Mouse (Mus musculus): ENCODE measurements at regions not wholly inside any gene's neighbourhood (a gene's known extent, or its start where the extent isn't known, plus 50 kb on each side); places are given as distances from the start of the nearest gene placed in this dataset.

DNA sequence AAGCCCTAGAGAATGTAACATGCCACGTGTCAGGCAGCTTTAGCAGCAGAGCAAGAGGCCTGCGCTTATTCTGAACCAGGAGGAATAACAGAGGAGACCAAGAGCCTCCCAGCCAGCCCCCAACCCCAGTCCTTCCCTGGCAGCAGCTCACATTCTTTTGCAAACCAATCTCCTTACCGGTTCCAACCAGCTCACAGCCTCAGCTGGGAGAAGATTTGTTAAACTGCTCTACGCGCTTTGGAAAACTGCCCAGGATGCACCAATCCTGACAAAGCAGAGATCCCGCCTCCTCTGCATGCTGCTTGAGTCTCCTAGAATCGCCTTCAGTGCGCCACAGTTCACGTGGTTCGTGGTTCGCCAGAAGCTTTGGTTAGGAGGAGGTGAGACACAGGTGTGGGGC is 51.8 kb downstream of the Gm9376 start:
- DNase-seq (ENCODE audit: low spot score in 2 of 2): no peak

DNA sequence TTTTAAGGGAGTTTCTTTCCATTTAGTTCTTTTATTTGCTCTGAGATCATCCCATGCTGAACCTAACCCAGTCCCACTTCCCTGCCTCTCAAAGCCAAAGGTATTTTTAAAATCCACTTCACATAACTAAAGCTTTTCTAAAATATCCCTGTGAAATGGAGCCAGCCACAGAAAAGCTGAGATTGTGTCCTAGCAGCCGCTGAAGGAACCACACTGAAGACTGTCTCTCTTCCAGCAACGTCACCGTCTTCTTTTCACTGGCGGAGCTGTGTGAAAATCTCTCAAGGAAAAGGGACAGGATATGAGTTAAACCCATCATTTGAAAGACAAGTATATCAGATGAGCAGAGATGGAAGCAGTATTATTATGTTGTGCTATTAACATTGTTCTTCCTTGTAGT is 53.3 kb downstream of the Gm9376 start:
- no peak for DNase-seq (ENCODE audit: low spot score in 2 of 2)

DNA sequence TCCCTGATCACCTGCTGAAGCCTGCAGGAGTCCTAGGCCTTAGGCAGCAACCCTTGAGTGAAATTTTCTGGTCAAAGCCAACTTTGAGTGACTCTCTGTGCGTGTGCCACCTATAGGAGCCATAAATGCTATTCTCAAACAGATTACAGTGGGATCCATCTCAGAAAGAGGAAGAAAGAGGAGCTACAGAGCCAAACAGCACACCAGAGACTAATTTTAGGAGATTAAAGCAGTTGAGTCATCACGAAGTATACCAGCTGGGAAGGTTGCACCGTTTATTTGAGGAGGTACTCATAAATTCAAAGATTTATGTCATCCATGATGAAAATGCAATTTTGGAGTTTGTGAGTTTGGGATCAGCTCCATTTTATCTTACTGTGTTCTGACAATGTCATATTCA is 54.3 kb downstream of the Gm9376 start:
- no peak for DNase-seq (ENCODE audit: low spot score in 2 of 2)

DNA sequence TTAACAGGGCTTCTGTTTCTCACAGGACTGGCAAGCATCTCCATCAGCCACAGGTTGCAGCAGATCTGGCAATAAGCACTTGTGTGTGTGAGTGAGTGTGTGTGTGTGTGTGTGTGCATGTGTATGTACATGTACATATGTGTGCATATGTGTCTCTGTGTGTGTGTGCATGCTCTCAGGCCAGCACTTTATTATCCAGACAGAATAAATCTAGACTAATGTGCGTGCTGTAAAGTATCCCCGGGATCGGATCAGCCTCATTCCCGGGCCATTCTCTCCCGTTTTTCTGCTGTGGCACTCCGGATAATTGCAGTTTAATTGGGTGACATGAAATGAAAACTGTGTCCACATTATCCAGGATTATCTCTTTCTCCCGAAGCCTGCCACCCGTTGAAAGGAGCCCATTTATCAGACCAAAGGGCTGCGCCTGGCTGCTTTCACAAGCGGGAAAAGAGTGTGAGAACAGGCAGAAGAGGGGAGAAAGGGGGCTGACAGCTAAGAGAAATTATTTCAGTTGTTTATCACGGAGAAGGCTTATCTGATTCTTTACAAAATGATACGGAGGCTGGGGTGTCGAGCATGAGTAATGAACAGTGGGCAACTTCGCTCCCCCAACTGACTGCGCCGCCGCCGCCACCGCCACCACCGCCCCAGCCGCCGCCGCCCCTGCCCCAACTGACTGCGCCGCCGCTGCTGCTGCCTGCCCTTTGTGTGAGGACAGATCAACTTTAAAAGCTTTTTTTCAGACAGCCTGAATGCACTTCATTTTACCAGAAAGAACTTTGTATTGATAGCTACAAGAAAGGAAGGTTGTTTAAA is 55.5 kb downstream of the Gm9376 start:
- no peak for DNase-seq (ENCODE audit: low spot score in 2 of 2)

DNA sequence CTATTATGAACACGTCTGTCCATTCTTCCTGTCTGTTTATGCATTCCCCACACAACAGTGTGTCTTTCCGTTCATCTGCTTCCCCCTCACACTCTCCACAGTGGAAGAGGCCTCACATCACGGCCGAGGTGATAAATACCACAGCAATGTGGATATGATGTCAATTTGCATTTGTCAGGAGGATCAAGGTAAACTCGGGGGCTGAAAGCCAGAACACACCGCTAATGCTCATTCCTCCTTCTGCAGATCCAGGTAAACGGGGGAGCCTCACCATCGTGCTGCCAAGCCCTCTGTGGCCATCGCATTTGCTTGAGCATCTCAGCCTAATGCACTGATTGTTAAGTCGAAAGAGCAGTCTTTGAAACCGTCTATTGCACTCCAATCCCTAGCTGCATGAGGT is 56.1 kb downstream of the Gm9376 start:
- DNase-seq (ENCODE audit: low spot score in 2 of 2): no peak

DNA sequence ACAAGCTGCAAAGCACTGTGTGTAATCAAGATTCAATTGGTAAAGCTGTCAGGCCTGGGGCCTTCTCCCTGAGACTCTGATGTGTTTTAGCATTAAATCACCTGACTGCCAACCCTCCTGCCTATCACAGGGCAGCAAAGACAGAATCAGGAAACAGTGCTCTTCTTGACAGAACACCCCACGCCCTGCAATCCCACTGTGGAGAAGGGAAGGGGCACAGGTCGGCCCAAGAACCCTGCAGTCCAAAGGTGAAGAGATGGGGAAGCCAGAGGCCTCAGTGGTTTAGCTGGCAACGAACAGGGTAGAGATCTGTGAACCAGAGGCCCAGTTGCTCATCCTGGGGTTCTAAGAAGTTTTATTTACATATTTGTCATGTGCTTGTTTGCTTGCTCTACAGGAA is 71.3 kb downstream of the Gm9376 start:
- no peak for DNase-seq (ENCODE audit: low spot score in 2 of 2)

DNA sequence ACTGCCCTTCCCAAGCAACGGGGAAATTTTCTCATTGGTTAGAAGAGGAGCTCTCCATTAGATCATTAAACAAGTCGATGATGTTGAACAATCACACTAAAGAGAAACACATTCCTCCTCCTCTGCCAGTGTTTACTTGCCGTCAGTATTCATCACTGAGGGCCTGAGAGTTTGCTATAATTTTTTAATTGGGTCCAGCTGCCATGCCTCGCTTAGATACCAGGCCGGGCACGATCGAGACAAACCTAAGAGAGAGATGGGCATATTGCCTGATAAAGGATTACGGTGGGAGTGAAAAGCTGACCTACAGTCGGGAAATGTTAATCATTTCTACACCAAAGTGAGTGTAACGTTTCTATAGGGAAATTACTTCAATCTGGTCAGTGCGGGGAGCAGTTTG is 96.2 kb downstream of the Gm9376 start:
- peak in 1 of 2 experiments; percentile 39 for DNase-seq (ENCODE audit: low spot score in 2 of 2)

DNA sequence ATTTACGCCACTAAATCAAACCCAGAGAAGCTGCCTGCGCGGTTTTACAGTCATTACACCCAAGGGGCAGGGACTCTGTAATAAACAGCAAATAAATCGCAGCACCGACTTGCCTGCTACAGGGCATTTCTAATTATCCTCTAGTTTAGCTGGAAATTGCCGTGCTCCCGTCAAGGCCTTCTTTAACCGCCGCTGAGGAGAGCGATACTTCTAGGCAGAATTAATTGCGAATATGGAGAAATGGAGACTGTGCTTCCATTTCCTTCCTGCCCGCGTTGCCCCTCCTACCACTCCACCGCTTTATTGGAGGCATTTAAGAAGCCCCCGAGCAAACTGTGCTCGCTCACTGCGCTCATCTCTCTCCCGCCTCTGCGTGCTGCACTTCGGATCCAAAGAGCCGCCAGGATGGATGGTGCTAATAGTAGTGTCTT is 96.6 kb downstream of the Gm9376 start:
- DNase-seq (ENCODE audit: low spot score in 2 of 2): peak in 1 of 2 experiments; percentile 41

GRCm38 (mm10) chr14:118366522-118366921 is 99.8 kb downstream of the Gm9376 start:
- no peak for DNase-seq (ENCODE audit: low spot score in 2 of 2)

DNA sequence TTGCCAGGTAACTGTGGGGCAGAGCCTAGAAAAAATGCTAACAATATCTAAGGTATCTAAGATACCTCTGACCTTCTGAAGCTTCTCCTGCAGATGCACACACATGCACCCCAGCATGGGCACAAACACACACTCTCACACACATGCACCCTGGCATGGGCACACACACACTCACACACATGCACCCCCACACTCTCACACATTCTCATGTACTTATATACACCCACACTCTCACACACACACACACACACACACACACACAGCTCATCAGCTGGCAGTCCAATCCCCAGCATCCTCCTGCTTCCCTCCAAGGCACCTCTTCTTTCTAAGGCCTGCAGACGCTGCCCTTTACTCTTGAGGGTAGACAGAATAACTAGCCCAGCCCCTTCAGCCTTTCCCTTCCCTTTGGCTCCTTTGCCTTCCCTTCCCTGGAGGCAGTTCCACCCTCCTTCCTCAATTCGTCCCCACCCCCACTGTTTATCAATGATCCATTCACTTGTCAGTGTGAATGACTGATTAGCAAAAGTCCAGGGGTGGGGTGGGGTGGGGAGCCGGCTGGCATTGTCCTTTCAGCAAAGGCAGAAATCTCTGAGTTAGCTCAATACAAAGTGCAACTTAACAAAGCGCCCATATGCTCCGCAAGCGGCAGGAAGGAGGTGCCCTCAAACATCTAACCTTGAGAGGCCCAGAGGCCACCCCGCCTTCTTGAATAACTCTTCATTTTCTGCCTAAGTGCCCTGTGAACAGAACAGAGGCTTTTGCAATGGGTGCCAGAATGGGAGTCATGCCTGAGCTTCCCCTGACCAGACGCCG is 102.1 kb downstream of the Gm9376 start:
- peak in 1 of 2 experiments; percentile 52 for DNase-seq (ENCODE audit: low spot score in 2 of 2)

DNA sequence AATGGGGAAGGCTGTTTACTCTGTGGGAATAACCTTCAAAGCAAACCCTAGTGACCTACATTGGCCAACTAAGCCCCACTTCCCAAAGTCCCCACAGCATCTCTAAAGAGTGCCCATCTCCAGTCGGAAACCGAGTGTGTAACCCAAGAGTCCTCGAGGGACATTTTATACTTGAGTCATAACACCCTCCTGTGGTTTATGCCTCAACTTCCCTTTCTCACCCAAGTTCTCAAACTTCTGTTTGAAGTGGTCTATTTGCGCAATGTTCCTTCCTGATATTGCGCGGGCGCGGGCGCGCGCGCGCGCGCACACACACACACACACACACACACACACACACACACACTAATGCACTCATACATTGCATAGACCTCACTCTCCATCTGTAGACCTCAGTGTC is 104.6 kb downstream of the Gm9376 start:
- no peak for DNase-seq (ENCODE audit: low spot score in 2 of 2)

DNA sequence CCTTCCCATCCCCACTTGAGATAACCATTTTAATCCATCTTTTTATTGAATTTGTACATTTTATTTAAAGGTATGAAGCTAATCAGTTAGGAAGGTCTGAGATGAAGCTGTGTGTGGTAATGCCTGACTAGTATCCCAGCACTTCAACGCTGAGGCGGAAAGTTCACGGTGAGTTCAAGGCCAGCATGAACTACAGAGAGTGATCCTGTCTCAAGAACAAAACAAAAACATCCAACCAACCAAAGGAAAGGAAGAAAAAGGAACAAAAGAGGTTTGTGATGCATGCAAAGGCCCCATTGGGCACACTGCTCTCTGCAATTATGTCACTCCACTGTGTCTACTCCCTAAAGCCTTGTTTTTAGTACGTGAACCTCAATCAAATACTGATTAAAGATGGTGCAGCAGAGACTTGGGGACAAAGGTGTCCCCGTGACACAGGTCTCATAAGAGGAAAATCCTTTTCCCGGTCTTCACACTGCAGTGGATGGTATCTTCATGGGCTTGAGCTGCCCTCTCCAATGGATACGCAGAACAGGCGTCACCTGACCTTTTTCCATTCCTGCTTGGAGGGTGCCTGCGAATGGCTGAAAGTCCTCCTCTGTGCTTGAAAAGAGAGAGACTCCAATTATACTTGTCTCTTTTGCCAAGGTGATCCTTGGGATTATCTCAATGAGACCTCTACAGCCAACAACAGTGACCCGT is 108.2 kb downstream of the Gm9376 start:
- peak in 1 of 2 experiments; percentile 45 for DNase-seq (ENCODE audit: low spot score in 2 of 2)

DNA sequence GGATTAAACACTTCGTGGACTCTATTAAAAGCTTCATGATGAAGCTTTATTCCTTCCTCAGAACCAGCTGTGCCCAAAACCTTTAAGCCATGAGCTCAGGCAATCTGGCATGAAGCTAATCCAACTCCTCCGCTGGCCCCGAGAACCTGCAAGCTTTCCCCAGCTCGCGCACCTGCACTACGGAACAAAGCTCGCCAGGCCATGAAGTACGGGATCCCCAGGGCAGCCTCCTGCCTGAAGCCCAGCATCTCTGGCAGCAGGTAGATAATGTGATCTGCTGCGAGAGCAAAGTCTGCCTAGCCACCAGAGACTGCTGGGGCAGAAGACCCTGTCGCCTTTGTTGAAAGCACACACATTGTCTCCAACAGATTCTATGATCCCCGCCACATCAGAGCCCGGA is 108.9 kb downstream of the Gm9376 start:
- peak in 1 of 2 experiments; percentile 57 for DNase-seq (ENCODE audit: low spot score in 2 of 2)

DNA sequence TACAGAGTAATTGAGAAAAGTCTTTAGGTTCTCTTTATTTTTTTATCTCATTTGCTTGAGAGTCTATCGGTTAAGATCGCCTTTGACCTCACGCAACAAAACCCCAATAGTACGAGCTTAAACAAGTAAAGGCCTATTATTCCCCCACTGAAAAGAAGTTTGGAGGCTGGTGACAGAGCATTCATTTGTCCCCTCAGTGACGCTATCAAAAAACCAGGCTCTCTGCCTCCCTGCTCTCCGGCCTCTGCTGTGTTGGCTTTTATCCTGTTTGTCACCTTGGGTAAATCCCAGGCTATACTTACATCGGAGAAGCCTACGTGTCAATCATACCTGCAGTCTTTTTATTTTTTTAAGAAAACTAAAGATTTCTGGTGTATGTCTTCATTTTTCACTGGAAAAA is 112.9 kb downstream of the Gm9376 start:
- no peak for DNase-seq (ENCODE audit: low spot score in 2 of 2)

GRCm38 (mm10) chr14:118385529-118385932 is 118.8 kb downstream of the Gm9376 start:
- DNase-seq (ENCODE audit: low spot score in 2 of 2): no peak

GRCm38 (mm10) chr14:118388061-118388460 is 121.3 kb downstream of the Gm9376 start:
- no peak for DNase-seq (ENCODE audit: low spot score in 2 of 2)

GRCm38 (mm10) chr14:118390790-118391189 is 124.0 kb downstream of the Gm9376 start:
- DNase-seq (ENCODE audit: low spot score in 2 of 2): no peak

DNA sequence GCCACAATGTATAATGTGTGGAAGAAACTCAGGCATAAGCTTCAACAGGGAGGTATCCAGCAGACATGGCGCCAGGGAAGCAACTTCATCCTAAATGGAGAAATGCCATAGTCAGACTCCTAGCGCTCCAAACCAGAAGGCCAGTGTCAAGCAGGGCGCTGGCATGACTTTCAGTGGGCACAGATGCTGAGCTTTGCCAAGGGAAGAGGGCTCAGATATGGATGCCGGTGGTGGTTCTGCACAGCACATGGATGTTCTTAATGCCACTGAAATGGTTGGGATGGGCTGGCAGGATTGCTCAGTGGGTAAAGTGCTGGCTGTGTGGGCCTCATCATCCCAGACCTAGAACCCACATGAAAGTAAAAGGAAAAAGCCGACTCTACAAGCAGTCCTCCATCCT is 124.8 kb downstream of the Gm9376 start:
- no peak for DNase-seq (ENCODE audit: low spot score in 2 of 2)

- no peak for DNase-seq (ENCODE audit: low spot score in 2 of 2)
Observed at GRCm38 (mm10) chr14:118393676-118394075, 126.9 kb downstream of the Gm9376 start.

DNA sequence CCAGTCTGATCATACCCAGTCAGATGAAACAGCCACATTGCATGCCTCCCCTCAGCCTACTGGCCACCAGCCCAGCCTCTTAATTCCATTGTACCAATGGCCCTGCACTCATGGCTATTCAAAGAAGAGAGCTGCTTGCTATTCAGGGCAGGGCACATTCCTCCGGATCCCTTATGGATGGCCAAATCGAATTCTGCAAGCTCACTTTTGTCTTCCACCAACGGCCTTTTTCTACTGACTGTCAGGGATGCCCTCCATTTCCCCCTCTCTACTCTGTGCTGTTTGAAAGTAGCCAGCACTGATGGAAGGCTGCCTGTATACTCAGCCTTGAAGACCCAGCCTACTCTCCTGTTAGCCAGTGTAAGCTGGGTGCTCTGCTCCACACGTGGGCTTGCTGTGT is 147.5 kb downstream of the Gm9376 start:
- DNase-seq (ENCODE audit: low spot score in 2 of 2): no peak

DNA sequence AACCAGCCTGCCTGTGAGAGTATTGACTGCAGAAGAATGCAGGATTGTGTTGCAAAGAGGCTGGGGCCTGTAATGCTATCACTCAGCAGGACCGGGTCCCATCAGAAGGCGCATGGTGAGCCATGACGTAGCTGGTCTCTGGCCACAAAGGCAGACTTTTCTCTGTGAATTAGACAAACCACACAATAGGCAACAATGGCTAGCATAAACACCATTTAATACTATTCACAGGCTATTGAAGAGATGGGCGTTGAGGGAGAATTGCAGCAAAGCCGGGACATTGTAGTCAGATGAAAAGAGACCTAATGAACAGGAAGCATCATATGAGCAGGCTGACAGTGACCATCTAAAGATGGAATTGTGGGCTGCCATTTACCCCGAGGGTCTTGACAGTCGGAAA is 149.4 kb downstream of the Gm9376 start:
- DNase-seq (ENCODE audit: low spot score in 2 of 2): no peak

DNA sequence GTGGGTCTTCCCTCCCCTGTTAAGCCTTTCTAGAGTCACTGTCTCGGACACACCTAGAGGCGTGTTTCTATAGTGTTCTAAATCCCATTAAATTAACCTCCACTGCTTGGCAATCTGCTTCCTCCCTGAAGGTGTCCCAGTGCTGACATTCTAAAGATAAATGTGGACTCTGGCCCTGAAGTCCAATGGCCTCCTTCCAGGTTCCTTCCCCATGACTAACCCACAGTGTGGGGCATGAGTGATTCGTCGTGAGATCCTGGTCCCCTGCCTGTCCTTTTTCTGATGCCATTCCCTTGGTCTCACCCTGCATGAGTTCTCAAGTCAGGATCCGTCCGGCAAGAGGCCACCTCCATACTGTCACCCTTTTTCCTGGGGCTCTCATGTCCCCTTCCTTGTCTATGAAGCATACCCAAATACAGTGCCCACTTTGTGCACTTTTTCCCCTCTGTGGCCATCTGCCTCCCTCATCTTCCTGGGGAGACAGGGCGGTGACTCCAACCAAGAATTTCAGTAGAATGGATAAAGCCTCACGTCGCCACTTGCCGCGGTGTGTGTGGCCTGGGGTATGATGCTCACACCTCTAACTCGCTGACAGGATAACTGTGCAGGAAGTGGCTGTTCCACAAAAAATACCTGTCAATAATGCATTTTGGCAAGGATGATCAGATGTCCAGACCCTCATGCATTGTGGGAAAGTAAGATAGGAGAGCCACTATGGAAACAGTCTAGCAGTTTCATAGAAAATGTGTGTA is 152.9 kb downstream of the Gm9376 start:
- no peak for DNase-seq (ENCODE audit: low spot score in 2 of 2)
